Mouse (Mus musculus) heart, postnatal 0 days (tissue): ENCODE results near the gene Lmnb2.

Experiments used
- CTCF ChIP-seq: IDR thresholded peaks from 2 replicates; pipeline ENCODE4 v1.5.1; 2016; ENCODE audit warnings: antibody characterized with exemption, control low read depth, low read depth
- EP300 ChIP-seq: IDR thresholded peaks from 2 replicates; pipeline ENCODE4 v1.6.1; 2016; ENCODE audit warnings: antibody characterized with exemption, low read depth

DNA sequence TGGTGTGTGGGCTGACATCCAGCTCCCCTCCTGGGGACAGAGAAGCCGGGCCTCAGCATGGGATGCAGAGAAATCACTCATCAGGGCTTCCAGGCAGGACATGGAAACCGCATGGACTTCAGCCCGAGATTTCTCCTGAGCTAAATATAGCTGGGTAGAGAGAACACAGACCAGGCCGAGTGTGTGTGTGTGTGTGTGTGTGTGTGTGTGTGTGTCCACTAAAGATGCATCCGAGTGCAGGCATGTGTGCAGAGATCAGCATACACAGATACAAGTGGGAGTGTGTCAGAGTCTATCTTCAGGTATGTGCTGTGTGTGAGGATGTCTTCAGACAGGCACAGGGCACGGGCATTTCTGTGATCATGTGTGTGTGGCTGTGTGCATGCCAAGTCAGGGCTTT lies 36.8 kb upstream of the Lmnb2 start:
- TF ChIP-seq CTCF: no peak
- TF ChIP-seq EP300: no peak
